Mouse (Mus musculus) gastrocnemius, postnatal 36 days (tissue): ENCODE data around the gene Atp6ap1. TPM values are rescaled to one million over a fixed set of nuclear protein-coding genes. Genes with fewer than 3 reads are reported as not detected.

Experiments used
- DNase-seq, 2 experiments: peaks; one replicate each; pipeline ENCODE4 v3.0.0; 2022
- intact Hi-C: fragments of 180-260 bp; cut with DNase I; formaldehyde crosslinking; loops from one replicate; pipeline ENCODE4 v1.15.1; 2025
- long read RNA-seq, 2 experiments: library from polyadenylated mRNA; stranded (forward); transcript quantifications; one replicate each; pipeline ENCODE4 v2.0.0; 2021
- total RNA-seq, 2 experiments: library from RNA; stranded (reverse); gene quantifications; 2 replicates each; pipeline ENCODE4 v1.2.3; 2021

Atp6ap1 gene
- 10 to 100 TPM; 83.9 to 88.0 TPM for total RNA-seq
- long read RNA-seq, experiment 1, transcript Atp6ap1-201 (10 exons, 2,189 nt) = major isoform, 31 of 48 reads
- long read RNA-seq, experiment 1, partial matches to known transcripts = 4 of 48 reads
- long read RNA-seq, experiment 1, other reads (novel, unspliced or antisense) = 13 of 48 reads
- long read RNA-seq, experiment 2, transcript Atp6ap1-201 (10 exons, 2,189 nt) = major isoform, 36 of 48 reads
- long read RNA-seq, experiment 2, partial matches to known transcripts = 3 of 48 reads
- long read RNA-seq, experiment 2, other reads (novel, unspliced or antisense) = 9 of 48 reads

DNA sequence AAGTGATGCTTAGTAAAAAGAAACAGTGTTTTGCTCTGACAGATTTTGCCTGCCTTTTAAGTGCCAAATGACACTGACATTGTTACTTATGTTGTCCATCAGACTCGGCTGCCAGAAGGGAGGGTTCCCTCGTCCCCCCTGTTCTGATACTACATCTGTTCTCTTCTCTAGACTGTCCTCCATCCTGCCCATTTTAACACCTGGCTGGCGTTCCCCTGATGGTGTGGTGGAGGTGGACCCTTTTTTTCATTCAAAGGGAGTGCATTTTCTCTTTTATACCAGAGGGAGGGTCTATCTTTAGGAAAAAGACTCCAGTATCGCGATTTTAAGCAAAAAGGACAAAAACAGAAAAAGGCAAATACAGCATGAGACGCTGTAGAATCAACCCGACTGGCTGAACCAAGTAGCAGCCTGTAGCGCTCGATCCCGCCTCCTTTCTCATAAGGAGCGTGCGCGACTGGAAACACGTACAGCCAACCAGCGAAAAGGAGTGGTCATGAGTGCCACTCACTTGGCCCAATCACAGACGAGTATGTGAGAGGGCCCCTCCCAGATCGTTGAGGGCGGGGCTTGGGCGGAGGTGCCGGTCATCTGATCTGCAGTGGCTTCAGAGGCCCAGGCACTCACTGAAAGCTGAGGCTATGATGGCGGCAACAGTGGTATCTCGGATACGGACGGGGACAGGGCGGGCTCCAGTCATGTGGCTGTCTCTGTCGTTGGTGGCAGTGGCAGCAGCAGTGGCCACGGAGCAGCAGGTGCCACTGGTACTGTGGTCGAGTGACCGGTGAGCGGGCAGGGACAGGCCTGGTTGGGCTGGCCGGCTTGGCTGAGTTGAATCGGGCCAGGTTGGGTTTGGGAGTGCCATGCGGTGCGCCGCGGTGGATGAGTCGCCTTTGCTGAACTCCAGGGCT lies at the start of gene Atp6ap1:
Gene Atp6ap1, plus strand, starts transcription at position 560 of the 911 bp plus-strand sequence.
- intact Hi-C loops = no loop called here
- peak; percentile 90 to 91 for DNase-seq

GRCm38 (mm10) chrX:74248651-74249050 lies 48.2 kb upstream of the Atp6ap1 start:
- DNase-seq = peak in 1 of 2 experiments; percentile 50
- intact Hi-C loops = loop anchor here (2.0 kb wide), 1 partner anchor 164 kb away; no protein-coding TSS in a partner anchor

DNA sequence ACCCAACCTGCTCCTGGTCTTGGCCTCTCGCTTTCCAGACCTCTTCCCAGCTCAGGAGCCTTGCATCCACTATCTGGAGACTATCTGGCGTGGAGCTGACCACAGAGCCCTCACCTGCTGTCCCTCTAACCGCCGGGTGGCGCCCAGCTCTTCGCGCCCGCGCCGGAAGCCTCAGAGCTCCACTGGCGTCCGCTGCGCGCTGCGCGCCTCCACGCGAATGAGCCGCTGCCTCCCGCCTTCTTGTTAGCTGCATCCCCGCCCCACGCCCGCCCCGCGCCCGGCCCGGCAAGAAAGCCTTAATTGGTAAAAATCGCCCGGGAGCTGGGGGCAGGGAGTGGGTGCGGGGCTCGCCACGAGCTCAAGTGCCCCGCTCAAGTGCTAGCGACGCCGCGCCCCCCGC lies 47.3 kb upstream of the Atp6ap1 start, which contains the start of gene Flna:
Gene Flna, minus strand, starts transcription at position 206 of the 400 bp plus-strand sequence.
- intact Hi-C loops = loop anchor here (2.0 to 5.0 kb wide), 2 partner anchors 53 to 163 kb away; partner anchors contain the start of gene Gdi1
- DNase-seq = peak; percentile 47 to 51

- DNase-seq = peak; percentile 72 to 81
- intact Hi-C loops = loop anchor here (5.0 kb wide), 1 partner anchor 48 kb away; the partner anchor contains the start of gene Gdi1
Observed at GRCm38 (mm10) chrX:74254153-74254887, 42.6 kb upstream of the Atp6ap1 start, which contains the start of gene Emd. Emd (plus strand) TSS chrX:74254687.

GRCm38 (mm10) chrX:74254888-74255565 lies 41.9 kb upstream of the Atp6ap1 start:
- intact Hi-C loops = loop anchor here (5.0 kb wide), 1 partner anchor 47 kb away; the partner anchor contains the start of gene Gdi1
- no peak for DNase-seq

- intact Hi-C loops = no loop called here
- DNase-seq = no peak
Observed at GRCm38 (mm10) chrX:74257746-74258145, 39.2 kb upstream of the Atp6ap1 start.

- no peak for DNase-seq
- intact Hi-C loops = no loop called here
Observed at GRCm38 (mm10) chrX:74269736-74270061, 27.2 kb upstream of the Atp6ap1 start.

DNA sequence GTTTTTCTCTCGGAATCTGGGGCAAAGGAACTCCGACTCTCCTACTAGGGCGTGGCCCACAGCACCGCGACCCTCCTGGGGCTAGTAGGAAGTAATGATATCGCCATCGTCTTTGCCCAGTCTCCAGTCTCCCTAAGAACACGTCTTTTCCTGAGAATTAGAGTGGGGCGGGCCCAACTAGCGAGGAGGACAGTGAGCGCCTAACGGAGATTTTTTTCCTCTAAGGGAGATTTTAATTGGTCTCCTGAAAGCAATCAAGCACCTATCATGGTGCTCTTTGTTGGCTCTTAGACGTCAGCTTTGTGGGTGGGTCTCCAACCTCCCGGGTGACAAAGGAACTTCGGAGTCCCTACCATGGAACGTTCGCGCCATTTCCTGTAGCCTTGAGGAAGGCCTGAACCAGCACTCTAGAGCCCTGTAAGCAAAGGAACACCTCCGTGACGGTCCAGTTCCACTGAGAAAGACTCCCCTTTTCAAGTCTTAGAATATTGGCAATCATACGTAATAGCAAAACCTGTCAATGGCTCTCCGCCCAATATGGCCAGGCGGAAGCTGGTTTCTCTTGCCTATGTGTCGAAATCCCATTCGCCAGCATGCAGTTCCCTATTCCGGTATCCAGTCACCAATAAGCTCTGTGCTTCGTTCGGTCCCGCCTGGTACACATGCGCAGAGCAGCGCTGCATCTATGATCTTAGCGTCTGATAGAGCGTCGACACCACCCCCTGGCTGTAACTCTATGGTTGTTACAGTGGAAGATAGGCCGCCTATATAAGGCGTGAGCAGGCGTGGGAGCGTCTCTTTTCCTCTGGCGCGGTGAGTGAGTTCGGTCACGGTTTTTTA lies 26.6 kb upstream of the Atp6ap1 start, which contains the start of gene Rpl10:
Gene Rpl10, plus strand, starts transcription at position 751 of the 840 bp plus-strand sequence.
- intact Hi-C loops = no loop called here
- DNase-seq = peak; percentile 77 to 87

DNA sequence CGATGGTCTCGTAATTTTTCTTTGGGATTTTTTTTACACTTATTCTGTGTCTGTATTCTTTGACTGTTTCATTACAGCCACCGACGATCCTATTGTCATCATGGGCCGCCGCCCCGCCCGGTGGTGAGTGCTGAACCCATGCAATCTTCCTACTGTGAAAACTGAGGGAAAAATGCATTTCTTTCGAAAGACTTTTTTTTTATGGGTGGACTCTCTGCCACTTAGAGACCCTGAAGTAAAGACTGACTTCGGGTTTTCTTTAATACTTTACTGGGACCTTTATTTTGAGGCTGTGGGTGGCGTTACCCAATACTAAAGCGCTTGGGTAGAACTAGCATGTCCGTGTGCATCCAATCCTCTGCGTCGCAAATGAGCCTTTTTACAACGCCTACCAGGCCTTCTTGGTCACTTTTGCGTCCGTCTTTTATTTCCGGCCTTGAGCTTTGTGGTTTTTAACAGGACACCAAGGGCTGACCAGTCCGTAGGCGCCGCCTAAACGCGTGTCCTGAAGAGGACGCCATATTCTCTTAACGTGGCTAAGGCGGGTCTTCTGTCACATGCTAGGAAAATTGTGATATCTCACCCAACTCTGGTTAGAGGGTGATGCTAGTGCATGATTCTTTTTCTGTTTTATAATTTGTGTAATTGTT lies 25.9 kb upstream of the Atp6ap1 start:
- DNase-seq = peak in 1 of 2 experiments; percentile 9
- intact Hi-C loops = no loop called here

DNA sequence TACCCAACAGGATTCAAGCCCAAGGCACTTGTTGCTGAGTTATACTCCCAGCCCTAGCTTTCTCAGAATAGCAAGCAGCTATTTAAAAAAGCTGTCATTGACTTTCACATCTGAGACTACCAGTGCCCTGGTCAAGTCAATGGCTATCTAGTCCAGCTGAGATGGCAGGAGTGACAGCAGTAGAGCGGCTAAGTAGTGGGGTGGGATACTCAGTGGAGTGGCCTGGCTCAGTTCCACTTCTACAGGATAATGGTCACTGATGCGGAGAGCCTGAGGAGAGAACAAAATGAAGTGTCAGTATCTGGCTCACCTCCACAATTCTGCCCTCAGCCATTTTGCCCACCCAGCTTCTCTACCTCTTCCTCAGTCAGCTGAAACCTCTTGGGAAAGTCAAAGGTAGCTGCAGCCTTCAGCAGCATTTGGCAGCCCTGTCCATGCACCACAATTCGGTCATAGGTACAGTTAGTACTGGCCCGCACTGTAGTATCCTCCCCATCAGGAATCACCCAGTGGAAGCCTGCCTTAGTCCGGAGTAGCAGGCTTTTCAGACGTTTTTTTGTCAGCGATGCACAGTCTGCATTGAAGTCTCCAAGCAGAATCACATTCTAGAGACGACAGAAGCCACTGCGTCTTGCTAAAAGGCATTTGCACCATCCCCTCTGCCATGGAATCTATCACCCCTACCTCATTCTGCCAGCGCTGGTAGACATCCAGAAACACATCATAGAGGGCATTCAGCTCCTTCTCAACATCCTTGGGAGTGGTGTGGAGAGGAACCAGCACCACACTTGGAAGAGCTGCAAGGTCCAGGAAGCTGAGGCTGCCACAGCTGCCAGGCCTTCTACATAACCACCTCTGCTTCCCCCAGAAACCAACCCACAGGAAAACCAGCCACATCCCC lies 23.2 kb upstream of the Atp6ap1 start:
- no peak for DNase-seq

DNA sequence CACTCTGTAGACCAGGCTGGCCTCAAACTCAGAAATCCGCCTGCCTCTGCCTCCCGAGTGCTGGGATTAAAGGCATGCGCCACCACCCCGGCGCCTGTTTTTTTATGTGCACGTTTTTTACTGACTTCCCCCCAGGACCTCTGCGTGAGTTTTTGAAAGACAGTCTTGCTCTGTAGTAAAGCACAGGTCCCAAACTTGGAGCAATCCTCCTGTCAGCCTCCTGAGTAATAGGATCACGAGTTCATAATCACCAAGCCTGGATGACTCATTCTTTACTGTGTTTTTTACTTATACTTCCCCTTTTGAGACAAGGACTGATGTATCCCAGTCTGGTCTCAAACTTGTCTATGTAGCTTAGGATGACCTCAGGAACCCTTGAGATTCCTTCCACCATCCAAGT lies 19.0 kb upstream of the Atp6ap1 start:
- intact Hi-C loops = no loop called here
- DNase-seq = no peak

More for the DNA sequence above, 23.2 kb upstream of the Atp6ap1 start:
- intact Hi-C loops = no loop called here

DNA sequence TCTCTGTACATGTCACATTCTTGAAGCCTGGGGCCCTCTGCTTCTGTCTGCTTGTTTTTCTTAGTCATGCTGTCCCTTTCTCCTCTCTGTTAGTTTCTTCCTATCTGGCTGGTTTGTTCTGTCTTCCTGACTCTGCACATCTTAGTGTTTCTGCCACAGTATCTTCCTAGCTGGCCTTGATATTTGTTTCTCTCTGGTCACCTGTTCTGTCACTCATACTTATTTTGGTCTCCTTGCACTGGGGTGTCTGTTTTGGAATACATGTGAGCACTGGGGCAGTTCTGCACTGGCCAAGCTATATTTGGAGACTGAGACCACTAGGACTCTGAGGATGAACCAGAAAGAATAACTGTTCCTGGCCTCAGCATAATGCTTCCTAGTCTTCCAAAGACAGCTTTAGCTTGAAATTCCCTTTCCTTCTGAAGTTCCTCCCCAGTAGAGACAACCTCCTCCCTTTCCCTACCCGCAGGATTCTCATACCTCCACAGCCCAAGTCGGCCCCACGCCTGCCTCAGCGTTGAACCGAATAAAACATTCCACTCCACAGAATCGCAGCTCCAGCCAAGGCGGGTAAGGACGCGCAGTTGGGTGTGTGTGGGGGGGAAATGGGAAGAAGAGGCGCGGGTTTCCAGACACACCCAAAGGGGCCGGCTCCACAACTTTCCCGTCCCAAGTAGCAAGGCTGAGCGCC lies 15.7 kb upstream of the Atp6ap1 start:
- no peak for DNase-seq
- intact Hi-C loops = no loop called here

GRCm38 (mm10) chrX:74281732-74282394 lies 15.0 kb upstream of the Atp6ap1 start, which contains the start of the genes Taz and Dnase1l1:
Taz (plus strand) TSS chrX:74281912.
Dnase1l1 (minus strand) TSS chrX:74282337.
- intact Hi-C loops = loop anchor here (2.0 kb wide), 1 partner anchor 19 kb away; no protein-coding TSS in a partner anchor
- peak; percentile 62 to 79 for DNase-seq

- peak; percentile 75 to 76 for DNase-seq
- intact Hi-C loops = loop anchor here (2.0 kb wide), 1 partner anchor 18 kb away; no protein-coding TSS in a partner anchor
Observed at GRCm38 (mm10) chrX:74282395-74283091, 14.4 kb upstream of the Atp6ap1 start.

- intact Hi-C loops = loop anchor here (2.0 kb wide), 1 partner anchor 18 kb away; no protein-coding TSS in a partner anchor
- DNase-seq = no peak
Observed at GRCm38 (mm10) chrX:74283092-74283437, 13.8 kb upstream of the Atp6ap1 start.
